Mouse (Mus musculus) C2C12 (cell line): ENCODE measurements around the gene Zic2.
"Not testable (repeated sequence)": the region's sequence is repeated elsewhere in the genome, so short reads cannot be mapped to it uniquely, and the experiment has no call there.

Source experiments
- CEBPB ChIP-seq: IDR thresholded peaks from one replicate; pipeline ENCODE4 v1.6.1; 2011; ENCODE audit warnings: low read depth, mild to moderate bottlenecking, control low read depth, moderate library complexity
- CTCF ChIP-seq: IDR thresholded peaks from one replicate; pipeline ENCODE4 v1.5.1; 2011; ENCODE audit not compliant: control insufficient read depth, insufficient read depth, insufficient read length
- MAX ChIP-seq: IDR thresholded peaks from one replicate; pipeline ENCODE4 v1.6.1; 2011; ENCODE audit warnings: mild to moderate bottlenecking, control low read depth

- TF ChIP-seq CTCF, MAX, CEBPB: not testable (repeated sequence)
Observed at GRCm38 (mm10) chr14:122463734-122464341, 11.4 kb upstream of the Zic2 start.
